Mouse (Mus musculus) retina, postnatal 7 days (tissue): ENCODE data around the gene Twist1.

Experiments used
- DNase-seq: peaks from one replicate; pipeline ENCODE4 v3.0.0-alpha.2; 2012; ENCODE audit warnings: low read depth, low spot score

Twist1 gene

GRCm38 (mm10) chr12:33957400-33958240, at the start of gene Twist1:
TSS of gene Twist1 (plus strand) at chr12:33957671.
- no peak for DNase-seq

DNA sequence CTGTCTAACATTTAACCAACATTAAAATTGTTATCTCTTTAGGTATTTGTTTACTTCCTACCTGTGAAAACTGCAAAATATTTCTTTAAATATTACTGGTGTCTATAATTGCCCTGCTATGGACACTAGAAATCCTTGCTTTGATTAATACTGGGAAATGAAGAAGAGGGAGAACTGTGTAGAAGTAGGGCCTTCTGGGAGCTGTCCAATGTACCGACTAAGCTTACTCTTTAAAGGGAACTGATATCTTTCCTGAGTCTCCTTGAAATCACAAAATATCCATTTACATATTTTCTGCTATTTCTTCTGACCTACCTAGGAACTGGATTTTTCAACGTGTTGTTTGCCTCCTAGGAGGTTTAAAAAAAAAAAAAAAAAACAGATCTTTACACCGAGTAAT, 30.7 kb upstream of the Twist1 start:
- no peak for DNase-seq

- no peak for DNase-seq
These were observed 30.0 kb upstream of the Twist1 start for GRCm38 (mm10) chr12:33927334-33928098.

DNA sequence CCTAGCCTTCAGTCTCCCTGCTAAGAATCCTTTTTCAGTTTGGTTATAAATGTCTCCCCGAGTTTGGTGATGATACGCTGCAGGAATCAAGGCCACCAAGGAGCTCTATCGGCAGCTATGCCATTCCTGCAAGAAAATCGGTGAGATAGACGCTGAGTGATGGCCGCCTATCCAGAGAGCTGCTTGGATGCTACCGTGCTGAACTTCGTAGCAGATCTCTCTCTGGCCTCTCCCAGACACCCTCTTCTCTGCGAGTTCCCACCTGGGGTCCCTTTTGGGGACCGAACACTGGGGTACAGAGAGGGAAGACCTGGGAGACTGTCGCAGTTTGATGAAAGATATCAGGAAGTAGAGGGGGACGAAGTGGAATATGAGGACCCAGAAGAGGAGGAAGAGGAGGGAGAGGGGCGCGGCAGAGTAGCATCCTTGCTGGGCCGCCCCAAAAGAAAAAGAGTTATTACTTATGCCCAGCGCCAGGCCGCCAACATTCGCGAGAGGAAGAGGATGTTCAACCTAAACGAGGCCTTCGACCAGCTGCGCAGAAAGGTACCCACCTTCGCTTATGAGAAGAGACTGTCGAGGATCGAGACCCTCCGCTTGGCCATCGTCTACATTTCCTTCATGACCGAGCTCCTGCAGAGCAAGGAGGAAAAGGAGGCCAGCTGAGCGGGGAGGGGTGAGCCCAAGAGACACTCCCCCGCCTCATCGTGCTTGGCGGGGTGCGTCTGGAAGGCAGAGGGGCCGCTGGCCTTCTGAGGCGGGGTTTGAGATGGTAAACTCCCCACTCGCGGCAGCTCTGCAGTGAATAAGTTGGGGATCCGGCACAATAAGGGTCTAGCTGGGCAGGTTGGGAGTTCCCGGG, 28.9 kb upstream of the Twist1 start, which contains the start of gene Ferd3l:
Gene Ferd3l, plus strand, starts transcription at position 95 of the 862 bp plus-strand sequence.
- DNase-seq, result no peak

- no peak for DNase-seq
These were observed 4.6 kb upstream of the Twist1 start for GRCm38 (mm10) chr12:33952843-33953242.

DNA sequence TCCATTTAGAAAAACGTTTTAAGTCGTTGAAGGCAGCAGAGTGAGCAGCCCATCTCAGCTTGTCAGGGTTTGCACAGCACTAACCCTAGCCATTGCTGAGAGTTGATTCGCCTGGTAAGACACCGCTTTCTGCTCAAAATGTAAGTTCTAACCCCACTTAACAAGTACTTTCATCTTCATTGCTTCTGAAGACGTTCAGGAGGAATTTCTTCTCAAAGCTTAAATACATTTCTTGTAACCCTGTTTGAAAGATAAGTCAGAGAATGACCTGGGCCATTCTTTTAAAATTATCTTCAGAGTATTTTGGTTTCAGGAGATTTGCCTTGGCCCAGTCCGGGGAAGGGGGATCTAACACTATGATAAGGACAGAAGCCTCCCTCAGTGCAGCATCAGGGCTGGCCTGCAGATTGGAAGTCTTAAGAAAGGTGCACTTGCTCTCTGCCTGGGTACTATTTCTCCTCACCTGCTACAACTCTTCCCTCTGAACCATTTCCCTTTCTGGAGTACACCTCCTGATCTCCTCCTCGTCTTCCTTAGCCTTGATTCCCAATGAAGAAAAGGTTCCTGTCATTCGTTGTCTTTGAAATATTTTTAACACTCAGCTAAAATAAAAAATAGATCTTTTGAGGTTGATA, 2.4 kb upstream of the Twist1 start:
- DNase-seq, result no peak

- DNase-seq, result no peak
These were observed 1.7 kb upstream of the Twist1 start for GRCm38 (mm10) chr12:33955606-33956295.

- DNase-seq, result no peak
These were observed 683 bp upstream of the Twist1 start for GRCm38 (mm10) chr12:33956576-33957399.

- DNase-seq, result no peak
These were observed 1.0 kb downstream of the Twist1 start for GRCm38 (mm10) chr12:33958241-33959194.

- DNase-seq, result no peak
These were observed 1.7 kb downstream of the Twist1 start for GRCm38 (mm10) chr12:33959206-33959605.

DNA sequence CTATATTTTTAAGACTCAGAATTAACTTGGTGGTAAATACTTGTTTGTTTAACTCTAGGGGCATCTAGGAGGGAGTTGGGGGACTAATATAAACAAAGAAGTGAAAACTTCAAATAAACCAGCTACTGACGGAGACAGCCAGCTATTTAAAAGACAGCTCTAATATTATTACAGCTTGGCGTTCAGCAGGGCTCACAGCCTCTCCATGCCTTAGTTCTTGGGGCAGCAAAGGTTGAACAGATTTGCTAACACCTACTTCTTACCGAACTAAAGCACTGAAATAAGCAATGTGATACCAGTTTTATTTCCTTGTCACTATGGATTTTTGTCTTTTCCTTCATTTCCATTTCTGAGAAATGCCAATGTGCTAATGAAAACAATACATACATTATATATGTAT, 2.4 kb downstream of the Twist1 start:
- no peak for DNase-seq

DNA sequence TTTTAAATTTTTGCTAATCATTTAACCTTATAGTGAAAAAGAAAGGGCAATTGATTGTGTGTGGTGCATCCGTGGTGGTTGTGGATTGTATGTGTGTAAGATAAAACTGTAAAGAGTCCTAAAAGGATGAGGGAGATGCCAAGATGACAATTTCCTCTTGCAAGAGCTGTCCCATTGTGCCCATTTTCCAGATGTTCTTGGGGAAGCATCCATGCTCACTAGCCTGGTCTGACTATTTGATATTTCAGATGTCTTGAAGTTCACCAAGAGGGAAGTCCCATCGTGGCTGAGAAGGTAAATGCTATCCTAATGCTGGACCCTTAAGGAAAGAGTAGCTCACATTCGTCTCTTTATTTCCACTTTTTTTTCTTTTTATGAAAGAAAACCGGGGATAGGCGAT, 3.5 kb downstream of the Twist1 start:
- DNase-seq, result no peak

DNA sequence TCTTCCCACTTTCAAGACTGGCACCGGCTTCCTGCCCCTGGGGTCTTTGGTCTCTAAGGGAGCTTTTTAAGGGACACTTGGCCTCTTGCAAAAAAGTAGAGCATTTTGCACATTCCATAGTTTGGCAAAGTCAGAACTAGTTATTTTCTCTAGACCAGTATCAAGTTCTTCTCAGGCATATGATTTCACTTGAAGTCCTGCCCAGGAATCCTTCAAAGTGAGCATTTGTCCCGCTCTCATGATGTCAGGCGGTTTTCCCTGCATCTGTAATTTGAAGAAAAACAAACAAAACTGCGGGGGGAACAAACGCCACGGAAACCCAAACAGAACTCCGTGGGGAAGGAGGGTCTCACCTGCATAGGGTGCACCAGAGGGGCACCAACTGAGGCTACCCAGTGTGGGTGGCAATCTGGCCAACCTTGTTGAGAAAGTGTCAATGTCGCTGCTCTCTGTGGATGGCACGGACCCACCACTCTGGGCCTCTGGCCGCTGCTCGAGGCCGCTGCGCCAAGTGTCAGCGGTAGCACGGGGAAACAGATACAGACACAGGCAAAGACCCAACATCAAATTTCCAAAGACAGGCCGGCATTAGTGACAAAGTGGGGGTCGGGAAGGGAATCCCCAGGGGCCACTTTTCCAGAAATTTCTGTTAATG, 4.8 kb downstream of the Twist1 start:
- DNase-seq, result no peak

GRCm38 (mm10) chr12:33962773-33963130, 5.3 kb downstream of the Twist1 start:
- DNase-seq, result no peak

DNA sequence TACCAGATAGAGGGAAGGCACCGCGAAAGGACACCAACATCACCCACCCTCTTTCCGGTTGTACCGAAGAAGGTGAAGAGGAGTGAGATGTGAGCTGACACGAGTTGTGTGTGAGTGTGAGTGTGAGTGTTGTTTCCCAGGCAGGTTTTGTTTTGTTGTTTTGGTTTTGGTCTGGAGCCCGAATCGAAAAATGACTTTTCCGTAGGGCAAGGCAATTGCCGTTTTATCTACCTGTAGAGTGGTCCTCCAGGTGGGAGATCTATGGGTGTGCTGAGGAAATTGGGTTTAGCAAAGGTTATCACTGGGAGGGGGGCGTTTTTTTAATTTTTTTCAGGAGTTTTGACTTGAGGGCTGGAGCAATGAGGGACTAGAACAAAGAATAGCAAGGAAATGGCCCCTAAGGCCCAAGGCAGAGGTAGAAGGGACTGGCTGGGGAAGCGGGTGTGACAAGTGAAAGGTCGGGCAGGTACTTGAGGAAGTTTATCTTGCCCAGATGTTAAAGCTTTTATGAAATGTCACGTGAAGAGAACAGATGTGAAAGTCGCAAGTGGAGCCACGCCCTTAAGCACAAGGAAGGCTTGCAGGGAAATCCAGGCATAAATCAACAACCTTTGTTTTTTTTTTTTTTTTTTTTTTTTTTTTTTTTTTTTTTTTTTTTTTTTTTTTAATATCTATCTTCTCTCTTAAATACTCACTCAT, 6.3 kb downstream of the Twist1 start:
- no peak for DNase-seq

GRCm38 (mm10) chr12:33964427-33964826, 7.0 kb downstream of the Twist1 start:
- DNase-seq, result no peak

GRCm38 (mm10) chr12:33965661-33966360, 8.3 kb downstream of the Twist1 start:
- DNase-seq, result no peak
